Mouse (Mus musculus): ENCODE measurements around the gene Ikzf3. TPM values are rescaled to one million over a fixed set of nuclear protein-coding genes. Genes with fewer than 3 reads are reported as not detected.

Gene Ikzf3
- total RNA-seq, 2 experiments from 2014 or later: 0.33 TPM

GRCm38 (mm10) chr11:98475630-98476433, 70.0 kb downstream of the Ikzf3 start:
- DNase-seq (ENCODE audit: low spot score in 2 of 2): no peak

DNA sequence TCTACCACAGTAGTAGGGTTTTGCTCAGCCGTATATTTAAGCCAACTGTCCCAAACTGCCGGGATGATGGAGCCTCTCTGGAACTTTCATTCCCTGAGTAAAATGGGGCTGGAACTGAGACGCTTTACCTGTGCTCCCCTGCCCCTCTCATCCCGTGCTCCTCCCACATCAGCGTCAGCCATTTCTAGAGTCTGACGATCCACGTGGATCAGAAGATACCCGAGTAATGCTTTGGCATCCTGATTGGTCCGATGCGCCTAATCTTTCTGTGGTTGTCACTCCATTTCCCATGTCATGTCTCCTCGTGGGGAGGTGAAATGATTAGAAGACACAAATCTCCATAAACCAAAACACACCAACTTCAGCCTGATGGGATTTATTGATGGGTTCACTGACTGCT, 70.9 kb downstream of the Ikzf3 start:
- no peak for DNase-seq (ENCODE audit: low spot score in 2 of 2)

DNA sequence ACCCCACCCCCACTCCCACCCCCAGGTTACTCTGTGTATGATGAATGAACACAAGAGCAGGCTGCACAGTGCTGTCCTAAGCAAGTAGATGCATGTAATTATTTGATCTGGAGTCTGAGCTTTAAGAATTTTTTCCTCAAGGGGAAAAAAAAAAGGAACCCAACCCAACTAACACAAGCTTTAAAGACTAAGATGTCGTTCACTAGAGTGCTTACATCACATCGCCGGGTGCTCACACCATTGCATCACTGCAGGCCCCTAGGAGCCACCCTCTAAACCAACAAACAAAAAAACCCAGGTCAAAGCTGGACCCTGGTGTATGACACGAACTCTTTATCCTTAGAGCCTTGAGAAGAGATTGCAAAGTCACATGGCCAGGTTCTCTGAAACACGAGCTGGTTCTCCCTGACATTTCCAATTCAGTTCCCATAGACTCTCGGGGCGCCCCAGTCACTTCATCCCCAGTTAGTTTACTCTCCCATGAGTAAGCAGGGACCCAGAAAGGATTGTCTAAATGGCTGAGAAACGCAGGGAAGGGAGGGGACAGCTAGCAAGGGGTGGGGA, 71.8 kb downstream of the Ikzf3 start:
- DNase-seq (ENCODE audit: low spot score in 2 of 2): no peak

- DNase-seq (ENCODE audit: low spot score in 2 of 2): no peak
Measured at GRCm38 (mm10) chr11:98472696-98473095, 73.1 kb downstream of the Ikzf3 start.

DNA sequence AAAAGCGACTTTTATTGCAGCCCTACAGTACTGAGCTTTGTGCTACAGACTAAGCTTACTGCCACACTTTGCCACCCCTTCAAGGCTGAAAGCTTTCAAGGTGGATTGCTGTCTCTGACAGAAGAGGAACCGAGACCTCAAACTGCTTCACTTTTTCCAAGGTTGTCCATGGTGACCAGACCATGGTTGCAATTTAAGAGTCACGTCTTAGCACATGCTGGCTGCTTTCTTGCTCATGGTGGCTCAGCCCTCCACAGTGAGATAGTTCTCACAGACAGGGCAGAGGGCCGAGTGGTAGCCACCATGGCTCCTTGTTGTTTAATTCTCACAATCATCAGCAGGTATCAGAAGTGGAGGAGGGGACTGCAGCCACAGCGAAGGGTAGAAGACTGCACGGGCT, 75.0 kb downstream of the Ikzf3 start:
- DNase-seq (ENCODE audit: low spot score in 2 of 2): no peak

- DNase-seq (ENCODE audit: low spot score in 2 of 2): no peak
Measured at GRCm38 (mm10) chr11:98469761-98470714, 75.8 kb downstream of the Ikzf3 start.

- DNase-seq (ENCODE audit: low spot score in 2 of 2): no peak
Measured at GRCm38 (mm10) chr11:98464516-98464915, 81.3 kb downstream of the Ikzf3 start.

DNA sequence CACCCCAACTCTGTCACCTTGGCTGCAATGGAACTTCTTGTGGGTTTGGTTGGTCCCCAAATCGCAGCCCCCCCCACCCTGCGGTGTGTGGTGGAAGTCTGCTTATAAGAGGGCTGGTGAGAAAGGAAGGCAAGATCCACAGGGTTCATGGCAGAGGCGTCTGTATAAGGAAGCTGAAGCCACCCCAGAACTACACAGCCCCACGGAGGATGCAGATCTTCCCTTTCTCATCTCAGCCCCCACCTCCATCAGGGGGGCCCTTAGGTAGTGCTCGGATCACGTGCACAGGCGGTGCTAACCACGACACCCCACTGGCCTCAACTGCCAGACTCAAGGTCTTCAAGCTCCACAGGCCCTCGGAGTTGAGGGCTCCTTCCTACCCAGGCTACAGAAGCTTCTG, 81.9 kb downstream of the Ikzf3 start:
- DNase-seq (ENCODE audit: low spot score in 2 of 2): no peak

- no peak for DNase-seq (ENCODE audit: low spot score in 2 of 2)
Measured at GRCm38 (mm10) chr11:98462255-98462654, 83.6 kb downstream of the Ikzf3 start.

- DNase-seq (ENCODE audit: low spot score in 2 of 2): no peak
Measured at GRCm38 (mm10) chr11:98461109-98461720, 84.6 kb downstream of the Ikzf3 start.

GRCm38 (mm10) chr11:98459860-98460259, 86.0 kb downstream of the Ikzf3 start:
- no peak for DNase-seq (ENCODE audit: low spot score in 2 of 2)

DNA sequence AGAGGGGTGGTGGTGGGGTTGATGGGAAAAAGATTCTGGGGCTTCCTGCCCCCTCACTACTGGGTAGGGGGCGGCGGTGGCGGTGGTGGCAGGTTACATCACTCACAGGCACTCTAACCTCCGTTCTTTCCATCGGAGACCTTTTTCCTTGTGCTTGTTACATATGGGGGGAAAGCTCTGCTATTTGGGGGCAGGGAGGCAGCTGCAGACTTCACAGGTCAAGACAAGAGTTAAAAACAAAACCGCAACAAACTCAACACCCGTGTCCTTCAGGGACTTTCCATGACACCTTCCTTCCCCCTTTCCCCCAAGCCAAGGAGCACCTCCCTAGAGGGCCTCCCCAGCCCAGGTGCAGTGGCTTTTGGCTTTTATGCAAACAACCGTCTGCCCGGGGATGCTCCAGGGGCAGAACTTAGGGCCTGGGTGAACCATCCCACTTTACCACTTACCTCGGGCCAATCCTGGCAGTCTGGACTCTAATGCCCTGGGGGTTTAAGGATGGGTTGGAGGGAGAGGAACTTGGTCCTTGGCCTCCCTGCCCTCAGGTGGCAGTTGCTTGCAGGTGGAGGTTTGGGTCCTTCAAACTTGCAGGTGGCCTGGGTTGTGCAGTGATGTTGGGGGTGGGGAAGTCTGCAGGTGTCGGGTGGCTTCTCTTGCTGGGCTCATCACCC, 86.6 kb downstream of the Ikzf3 start:
- DNase-seq (ENCODE audit: low spot score in 2 of 2): no peak

- DNase-seq (ENCODE audit: low spot score in 2 of 2): no peak
Measured at GRCm38 (mm10) chr11:98458121-98458990, 87.5 kb downstream of the Ikzf3 start.

GRCm38 (mm10) chr11:98457367-98458120, 88.3 kb downstream of the Ikzf3 start:
- peak; percentile 71 to 89 for DNase-seq (ENCODE audit: low spot score in 2 of 2)

DNA sequence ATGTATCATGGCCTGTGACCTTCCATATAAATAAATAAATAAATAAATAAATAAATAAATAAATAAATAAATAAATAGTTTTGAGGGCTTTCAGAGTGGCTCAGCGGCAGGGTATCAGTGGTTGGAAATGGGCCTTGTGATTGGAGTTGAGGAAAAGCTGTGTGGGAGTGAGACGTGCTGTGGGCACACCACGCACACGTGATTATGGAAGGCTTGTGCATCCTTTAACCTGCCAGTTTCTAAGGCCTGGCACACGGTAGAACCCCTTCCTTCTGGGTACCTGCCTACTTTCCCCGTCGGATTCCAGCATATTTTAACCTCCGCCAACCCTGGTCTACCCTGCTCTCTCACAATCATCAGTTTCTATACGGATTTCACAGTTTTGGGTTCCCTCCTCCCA, 88.9 kb downstream of the Ikzf3 start:
- no peak for DNase-seq (ENCODE audit: low spot score in 2 of 2)

- DNase-seq (ENCODE audit: low spot score in 2 of 2): no peak
Measured at GRCm38 (mm10) chr11:98456545-98456944, 89.3 kb downstream of the Ikzf3 start.

- DNase-seq (ENCODE audit: low spot score in 2 of 2): no peak
Measured at GRCm38 (mm10) chr11:98455484-98455883, 90.3 kb downstream of the Ikzf3 start.

DNA sequence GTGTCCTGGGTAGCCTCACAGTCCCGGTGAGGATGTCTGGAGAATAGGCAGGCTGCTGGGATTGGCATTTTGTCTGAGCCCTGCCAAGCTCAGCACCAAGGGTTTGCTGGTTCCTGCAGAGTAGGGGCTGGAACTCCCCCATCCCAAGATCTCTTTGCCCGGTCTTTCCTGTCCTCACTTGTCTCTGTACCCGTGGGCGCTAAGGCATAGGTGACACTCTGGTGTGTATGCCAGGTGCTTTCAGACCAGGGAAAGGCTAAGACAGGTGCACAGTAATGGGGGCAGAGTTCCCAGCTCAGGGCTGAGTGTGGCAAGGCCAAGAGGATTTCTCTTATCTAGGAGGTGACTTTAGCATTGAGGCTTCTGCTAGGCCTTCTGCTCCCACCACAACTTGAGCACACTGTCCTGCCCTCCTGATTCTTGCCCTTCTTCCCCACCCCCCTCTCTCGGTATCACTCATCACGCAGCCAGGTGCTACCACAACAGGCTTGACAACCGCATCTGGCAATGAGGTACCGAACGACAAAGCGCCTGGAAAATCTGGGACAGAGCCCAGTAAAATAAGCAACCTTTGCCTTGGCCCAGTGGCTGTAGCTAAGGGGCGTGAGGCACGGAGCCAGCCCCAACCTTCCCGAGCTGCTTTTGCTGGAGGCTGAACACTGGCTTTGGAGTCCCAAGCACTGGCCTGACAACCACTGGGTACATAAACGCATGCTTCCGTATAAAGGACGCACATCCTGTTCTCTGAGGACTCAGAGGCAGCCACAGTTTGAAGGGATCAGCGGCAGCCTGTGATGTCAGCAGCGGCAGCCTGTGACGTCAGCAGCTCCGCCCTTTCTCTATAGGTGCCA, 95.7 kb downstream of the Ikzf3 start:
- DNase-seq (ENCODE audit: low spot score in 2 of 2): no peak
